Mouse (Mus musculus) ES-Bruce4 (cell line): Measurements from ENCODE around the gene Mbnl1. TPM values are rescaled to one million over a fixed set of nuclear protein-coding genes. Genes with fewer than 3 reads are reported as not detected.

Experiments used
- H3K27ac ChIP-seq: 2 replicates; pipeline ENCODE4 v1.5.1; 2012; ENCODE audit warnings: low read length, inconsistent platforms; ENCODE audit not compliant: insufficient read depth
- H3K27me3 ChIP-seq: 2 replicates; pipeline ENCODE4 v1.6.1; 2012; ENCODE audit warnings: mild to moderate bottlenecking, low read length, inconsistent platforms; ENCODE audit not compliant: control insufficient read depth, poor library complexity, insufficient read depth, severe bottlenecking
- H3K36me3 ChIP-seq: 2 replicates; pipeline ENCODE4 v1.6.1; 2012; ENCODE audit warnings: inconsistent platforms, mild to moderate bottlenecking, low read length, moderate library complexity; ENCODE audit not compliant: control insufficient read depth, poor library complexity, insufficient read depth, severe bottlenecking
- H3K4me1 ChIP-seq: one replicate; pipeline ENCODE4 v1.8.1; 2011; ENCODE audit warnings: low read length; ENCODE audit not compliant: control insufficient read depth, insufficient read depth
- H3K4me3 ChIP-seq: 2 replicates; pipeline ENCODE4 v1.5.1; 2011; ENCODE audit warnings: low read depth, mild to moderate bottlenecking, low read length
- H3K9ac ChIP-seq: 2 replicates; pipeline ENCODE4 v1.6.1; 2012; ENCODE audit warnings: low read depth, mild to moderate bottlenecking, inconsistent platforms; ENCODE audit not compliant: poor library complexity, severe bottlenecking
- H3K9me3 ChIP-seq: replicated peaks from 2 replicates; pipeline ENCODE4 v1.6.1; 2012; ENCODE audit warnings: mild to moderate bottlenecking, low read length, inconsistent platforms; ENCODE audit not compliant: control insufficient read depth, poor library complexity, insufficient read depth, severe bottlenecking
- CTCF ChIP-seq: IDR thresholded peaks from one replicate; pipeline ENCODE4 v1.8.1; 2011; ENCODE audit warnings: low read depth, low read length
- EP300 ChIP-seq: IDR thresholded peaks from 2 replicates; pipeline ENCODE4 v1.6.1; 2011; ENCODE audit warnings: low read depth, low read length; ENCODE audit not compliant: insufficient read depth
- POLR2A ChIP-seq: IDR thresholded peaks from one replicate; pipeline ENCODE4 v1.8.1; 2011; ENCODE audit warnings: low read length; ENCODE audit not compliant: insufficient read depth
- polyA plus RNA-seq: library from polyadenylated mRNA; stranded (reverse); fragments of >200 nt; gene quantifications from 2 replicates; pipeline ENCODE4 v1.2.4, GENCODE M21; 2011; ENCODE audit warnings: low read depth; ENCODE audit not compliant: missing spikeins, insufficient read depth, insufficient read length

Mbnl1 gene
- polyA plus RNA-seq, 1 experiment, result 26.6 TPM

- Histone ChIP-seq H3K4me1 (no peaks in the 10 kb centered on the region), H3K27ac (no peak overlapping the region), H3K36me3 (no peaks in the 10 kb centered on the region), H3K27me3 (no peaks in the 10 kb centered on the region), H3K9ac (no peak overlapping the region), H3K9me3 (no peaks in the 10 kb centered on the region), H3K4me3 (no peak overlapping the region)
- TF ChIP-seq EP300 (no peak), CTCF (no peak), POLR2A (no peak)
Measured at GRCm38 (mm10) chr3:60604205-60604604, 131.6 kb downstream of the Mbnl1 start.

DNA sequence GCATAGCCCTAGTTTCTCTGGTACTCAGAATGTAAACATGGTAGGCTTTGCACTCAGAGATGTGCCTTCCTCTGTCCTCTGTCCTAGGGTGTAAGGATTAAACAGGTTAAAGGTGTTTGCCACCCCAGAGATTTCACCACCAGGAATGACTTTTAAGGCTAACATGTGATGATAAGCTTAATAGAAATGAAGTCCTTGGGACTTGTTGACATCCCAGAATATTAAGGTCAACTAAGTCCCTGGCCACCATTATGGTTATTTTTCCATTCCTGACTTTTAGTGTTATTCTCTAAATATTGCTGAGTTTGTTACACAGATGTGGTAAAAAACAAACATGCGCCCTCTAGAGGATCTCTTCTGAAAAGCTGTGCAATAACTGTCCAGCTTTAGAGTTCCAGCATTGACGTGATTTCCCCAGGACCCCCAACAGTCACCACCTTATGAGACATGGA, 136.3 kb downstream of the Mbnl1 start:
- TF ChIP-seq POLR2A (no peak), EP300 (no peak), CTCF (no peak)
- Histone ChIP-seq H3K9ac (no peak overlapping the region), H3K4me3 (no peak overlapping the region), H3K36me3 (no peaks in the 10 kb centered on the region), H3K9me3 (no peaks in the 10 kb centered on the region), H3K4me1 (no peaks in the 10 kb centered on the region), H3K27ac (no peak overlapping the region), H3K27me3 (no peaks in the 10 kb centered on the region)

DNA sequence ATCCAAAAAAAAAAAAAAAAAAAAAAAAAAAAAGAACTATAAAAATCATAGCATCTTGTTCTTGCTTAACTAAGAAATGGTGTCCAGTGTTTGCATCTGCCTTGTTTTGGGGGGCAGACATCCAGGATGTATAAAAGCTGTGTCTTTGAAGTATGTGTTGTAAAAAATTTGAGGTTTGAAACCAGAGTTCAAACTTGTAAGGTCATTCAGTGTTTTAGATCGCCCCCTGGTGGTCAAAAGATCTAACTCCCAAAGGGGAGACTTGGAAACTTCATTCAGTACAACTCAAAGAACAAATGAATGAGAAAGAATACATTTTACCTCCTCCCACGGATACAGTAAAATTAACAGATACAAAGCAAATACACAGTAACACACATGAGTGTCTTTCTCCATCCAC, 139.2 kb downstream of the Mbnl1 start:
- H3K9me3 ChIP-seq, result no peaks in the 10 kb centered on the region
- no peak overlapping the region for H3K27ac ChIP-seq
- no peaks in the 10 kb centered on the region for H3K4me1 ChIP-seq
- no peak overlapping the region for H3K4me3 ChIP-seq
- H3K36me3 ChIP-seq, result no peaks in the 10 kb centered on the region; the same call in 1 of the 2 replicates
- TF ChIP-seq EP300 (no peak), CTCF (peak; percentile 4)
- no peak overlapping the region for H3K9ac ChIP-seq
- no peaks in the 10 kb centered on the region for H3K27me3 ChIP-seq

DNA sequence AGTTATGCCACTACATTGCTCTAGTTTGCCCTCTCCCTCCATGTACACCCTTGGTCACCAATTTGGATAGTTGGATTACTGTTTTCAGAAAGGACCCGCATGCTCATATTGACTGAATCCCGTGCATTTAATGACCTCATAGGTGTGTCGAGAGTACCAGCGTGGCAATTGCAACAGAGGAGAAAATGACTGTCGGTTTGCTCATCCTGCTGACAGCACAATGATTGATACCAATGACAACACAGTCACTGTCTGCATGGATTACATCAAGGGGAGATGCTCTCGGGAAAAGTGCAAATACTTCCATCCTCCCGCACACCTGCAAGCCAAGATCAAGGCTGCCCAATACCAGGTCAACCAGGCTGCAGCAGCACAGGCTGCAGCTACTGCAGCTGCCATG, 140.5 kb downstream of the Mbnl1 start:
- Histone ChIP-seq H3K9me3 (no peaks in the 10 kb centered on the region), H3K27me3 (no peaks in the 10 kb centered on the region), H3K4me1 (peaks cover 2% of the 10 kb centered on the region), H3K36me3 (no peaks in the 10 kb centered on the region; the same call in 1 of the 2 replicates), H3K27ac (no peak overlapping the region), H3K9ac (no peak overlapping the region), H3K4me3 (no peak overlapping the region)
- TF ChIP-seq CTCF (no peak), EP300 (no peak), POLR2A (no peak)

- no peaks in the 10 kb centered on the region; the same call in 1 of the 2 replicates for H3K36me3 ChIP-seq
- no peak overlapping the region for H3K9ac ChIP-seq
- no peak overlapping the region for H3K4me3 ChIP-seq
- H3K27ac ChIP-seq, result no peak overlapping the region
- no peaks in the 10 kb centered on the region for H3K9me3 ChIP-seq
- H3K4me1 ChIP-seq, result peaks cover 2% of the 10 kb centered on the region
- no peak for TF ChIP-seq EP300
- no peak for TF ChIP-seq POLR2A
- no peak for TF ChIP-seq CTCF
- no peaks in the 10 kb centered on the region for H3K27me3 ChIP-seq
Measured at GRCm38 (mm10) chr3:60614516-60614915, 141.9 kb downstream of the Mbnl1 start.

DNA sequence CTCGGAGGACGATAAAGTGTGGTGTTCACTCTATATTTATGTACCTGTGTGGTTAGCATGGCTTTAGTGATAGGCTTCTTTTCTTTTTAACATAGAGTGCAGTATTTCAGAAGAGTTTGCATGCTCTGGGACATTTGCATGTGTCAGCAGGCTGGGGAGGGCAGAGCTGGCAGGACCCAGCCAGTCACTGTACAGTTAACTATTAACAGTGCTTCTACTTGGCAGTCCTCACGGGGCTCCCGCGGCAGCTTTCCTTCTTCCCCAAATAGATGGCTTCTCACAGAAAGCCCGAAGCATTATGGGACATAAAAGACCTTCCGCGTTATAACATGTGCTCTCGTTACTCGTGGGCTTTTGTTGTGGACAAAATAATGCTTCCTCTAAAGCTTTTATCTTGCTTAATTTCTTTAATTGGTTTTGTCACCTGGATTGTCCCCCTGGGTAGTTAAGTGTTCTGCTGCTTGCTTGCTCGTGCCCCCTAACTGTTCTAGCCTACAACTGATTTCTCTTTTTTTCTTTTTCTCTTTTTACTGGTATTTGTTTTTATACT, 142.5 kb downstream of the Mbnl1 start:
- H3K9ac ChIP-seq, result no peak overlapping the region
- H3K9me3 ChIP-seq, result no peaks in the 10 kb centered on the region
- H3K27ac ChIP-seq, result peak overlapping the region; percentile 45; the same call in 1 of the 2 replicates
- H3K4me1 ChIP-seq, result peaks cover 2% of the 10 kb centered on the region
- TF ChIP-seq EP300 (no peak), POLR2A (no peak), CTCF (no peak)
- no peaks in the 10 kb centered on the region; the same call in 1 of the 2 replicates for H3K36me3 ChIP-seq
- H3K4me3 ChIP-seq, result no peak overlapping the region
- no peaks in the 10 kb centered on the region for H3K27me3 ChIP-seq
